Comparison of ENCODE assay signal across 8 mouse cellular contexts in genomic region chr10:81265540-81265939, GRCm38 (mm10). TPM values are rescaled to one million over a fixed set of nuclear protein-coding genes. Genes with fewer than 3 reads are reported as not detected.
DNase-seq lines count a peak whose midpoint lies in the region; ATAC-seq and TF ChIP-seq lines count a peak whose summit lies in the region.

No protein-coding gene starts in this region.

- H3K9ac ChIP-seq in kidney, embryonic 16.5 days (replicated peaks; ENCODE audit: low read length): peak overlapping the region; percentile 75
- H3K9ac ChIP-seq in embryonic facial prominence, embryonic 15.5 days: no peak overlapping the region
- peak overlapping the region; percentile 42 for H3K9ac ChIP-seq in neural tube, embryonic 12.5 days

- DNase-seq in kidney, adult 9 months: no peak
- no peak for DNase-seq in limb, embryonic 10.5 days (ENCODE audit: low spot score)
- no peak for DNase-seq in layer of hippocampus, adult 2 months (ENCODE audit: low spot score in 2 of 2)
- DNase-seq in layer of hippocampus, postnatal 25 days (ENCODE audit: extremely low spot score in 1 of 2, low spot score in 1 of 2): no peak
- DNase-seq in adipocyte (ENCODE audit: low spot score): no peak

- peaks cover 33% of the 10 kb centered on the region for H3K36me3 ChIP-seq in kidney, embryonic 16.5 days (ENCODE audit: insufficient read depth, low read length)
- peaks cover 40% of the 10 kb centered on the region for H3K36me3 ChIP-seq in embryonic facial prominence, embryonic 15.5 days
- peaks cover 60% of the 10 kb centered on the region for H3K36me3 ChIP-seq in limb, embryonic 10.5 days
- H3K36me3 ChIP-seq in neural tube, embryonic 12.5 days: peaks cover 41% of the 10 kb centered on the region

- peaks cover under 1% of the 10 kb centered on the region; the same call in 1 of the 2 replicates for H3K27me3 ChIP-seq in kidney, embryonic 16.5 days (ENCODE audit: insufficient read depth, low read length)
- H3K27me3 ChIP-seq in embryonic facial prominence, embryonic 15.5 days: no peaks in the 10 kb centered on the region
- peaks cover 7% of the 10 kb centered on the region for H3K27me3 ChIP-seq in limb, embryonic 10.5 days (ENCODE audit: low read depth, poor library complexity, severe bottlenecking)
- no peaks in the 10 kb centered on the region for H3K27me3 ChIP-seq in neural tube, embryonic 12.5 days (replicated peaks)

- peaks cover 5% of the 10 kb centered on the region; the same call in 1 of the 2 replicates for H3K9me3 ChIP-seq in kidney, embryonic 16.5 days (ENCODE audit: low read length)
- H3K9me3 ChIP-seq in embryonic facial prominence, embryonic 15.5 days (replicated peaks): 0 out of 2 replicates have a peak, but pooled peaks cover 3% of the 10 kb centered on the region
- no peaks in the 10 kb centered on the region for H3K9me3 ChIP-seq in limb, embryonic 10.5 days (replicated peaks)
- 0 out of 2 replicates have a peak, but pooled peaks cover 3% of the 10 kb centered on the region for H3K9me3 ChIP-seq in neural tube, embryonic 12.5 days

- H3K4me3 ChIP-seq in kidney, embryonic 16.5 days (ENCODE audit: low read length): peak overlapping the region; percentile 61; the same call in 1 of the 2 replicates
- peak overlapping the region; percentile 83 for H3K4me3 ChIP-seq in embryonic facial prominence, embryonic 15.5 days (replicated peaks)
- peak overlapping the region; percentile 79 for H3K4me3 ChIP-seq in limb, embryonic 10.5 days
- H3K4me3 ChIP-seq in neural tube, embryonic 12.5 days: no peak overlapping the region
- no peak overlapping the region for H3K4me3 ChIP-seq in layer of hippocampus, adult 2 months

- H3K4me1 ChIP-seq in kidney, embryonic 16.5 days (ENCODE audit: insufficient read depth, low read length): peaks cover 17% of the 10 kb centered on the region
- H3K4me1 ChIP-seq in embryonic facial prominence, embryonic 15.5 days: peaks cover 20% of the 10 kb centered on the region
- peaks cover 23% of the 10 kb centered on the region for H3K4me1 ChIP-seq in limb, embryonic 10.5 days
- H3K4me1 ChIP-seq in neural tube, embryonic 12.5 days: peaks cover 17% of the 10 kb centered on the region

- no peak for ATAC-seq in kidney, embryonic 16.5 days (ENCODE audit: low FRiP score, low TSS enrichment)
- no peak for ATAC-seq in embryonic facial prominence, embryonic 15.5 days (ENCODE audit: insufficient number of reproducible peaks, low FRiP score, low TSS enrichment, low read depth)
- no peak for ATAC-seq in neural tube, embryonic 12.5 days (ENCODE audit: low FRiP score, low read depth)

- WGBS in kidney, embryonic 16.5 days: 95% methylated on average over 8 of the region's 8 CpGs
- WGBS in embryonic facial prominence, embryonic 15.5 days: 96% methylated on average over 8 of the region's 8 CpGs
- 93% methylated on average over 8 of the region's 8 CpGs for WGBS in limb, embryonic 10.5 days
- 96% methylated on average over 8 of the region's 8 CpGs for WGBS in neural tube, embryonic 12.5 days

- peak overlapping the region; percentile 84 for H3K4me2 ChIP-seq in kidney, embryonic 16.5 days (replicated peaks; ENCODE audit: low read depth, low read length)
- peak overlapping the region; percentile 60 for H3K4me2 ChIP-seq in embryonic facial prominence, embryonic 15.5 days (replicated peaks)
- peak overlapping the region; percentile 66 for H3K4me2 ChIP-seq in neural tube, embryonic 12.5 days (replicated peaks)

- H3K27ac ChIP-seq in kidney, embryonic 16.5 days (ENCODE audit: low read length): no peak overlapping the region
- no peak overlapping the region for H3K27ac ChIP-seq in embryonic facial prominence, embryonic 15.5 days (replicated peaks)
- no peak overlapping the region for H3K27ac ChIP-seq in limb, embryonic 10.5 days
- H3K27ac ChIP-seq in neural tube, embryonic 12.5 days: no peak overlapping the region
- no peak overlapping the region for H3K27ac ChIP-seq in layer of hippocampus, adult 2 months

- TF ChIP-seq CTCF in layer of hippocampus, adult 2 months (conservative IDR thresholded peaks at IDR 0.05): no peak

RNA-seq across cellular contexts. Expression of gene Mrpl54, which starts 1.2 kb away (rescaled TPM):
- polyA plus RNA-seq in kidney, embryonic 16.5 days (2015; fragmentation: Nextera tagmentation; extraction: Ambion mirVana): 218 and 238 TPM in 2 replicates
- polyA plus RNA-seq in embryonic facial prominence, embryonic 15.5 days (2015; fragmentation: Nextera tagmentation; extraction: Ambion mirVana): 199 and 203 TPM in 2 replicates
- polyA plus RNA-seq in limb, embryonic 10.5 days (2016; fragmentation: Nextera tagmentation; extraction: Ambion mirVana): 234 and 258 TPM in 2 replicates
- 157 and 176 TPM in 2 replicates for polyA plus RNA-seq in neural tube, embryonic 12.5 days (2016; fragmentation: Nextera tagmentation; extraction: Ambion mirVana)
- total RNA-seq in layer of hippocampus, adult 2 months (2021): 10 to 100 TPM; 37.4 to 42.0 TPM
- total RNA-seq in layer of hippocampus, postnatal 25 days (2021): 10 to 100 TPM; 38.6 to 44.0 TPM

RNA-seq across cellular contexts. Expression of gene Apba3, which starts 1.2 kb away (rescaled TPM):
- polyA plus RNA-seq in kidney, embryonic 16.5 days (2015; fragmentation: Nextera tagmentation; extraction: Ambion mirVana): 88.6 and 88.7 TPM in 2 replicates
- 70.9 and 77.4 TPM in 2 replicates for polyA plus RNA-seq in embryonic facial prominence, embryonic 15.5 days (2015; fragmentation: Nextera tagmentation; extraction: Ambion mirVana)
- polyA plus RNA-seq in limb, embryonic 10.5 days (2016; fragmentation: Nextera tagmentation; extraction: Ambion mirVana): 56.5 and 57.6 TPM in 2 replicates
- polyA plus RNA-seq in neural tube, embryonic 12.5 days (2016; fragmentation: Nextera tagmentation; extraction: Ambion mirVana): 35.9 and 36.4 TPM in 2 replicates
- 10 to 100 TPM; 32.6 to 37.3 TPM for total RNA-seq in layer of hippocampus, adult 2 months (2021)
- 10 to 100 TPM; 35.4 to 39.5 TPM for total RNA-seq in layer of hippocampus, postnatal 25 days (2021)

RNA-seq across cellular contexts. Expression of gene Matk, which starts 12.8 kb away (rescaled TPM):
- 8.2 and 8.9 TPM in 2 replicates for polyA plus RNA-seq in kidney, embryonic 16.5 days (2015; fragmentation: Nextera tagmentation; extraction: Ambion mirVana)
- 7.1 and 9.1 TPM in 2 replicates for polyA plus RNA-seq in embryonic facial prominence, embryonic 15.5 days (2015; fragmentation: Nextera tagmentation; extraction: Ambion mirVana)
- 2.1 and 3.0 TPM in 2 replicates for polyA plus RNA-seq in limb, embryonic 10.5 days (2016; fragmentation: Nextera tagmentation; extraction: Ambion mirVana)
- polyA plus RNA-seq in neural tube, embryonic 12.5 days (2016; fragmentation: Nextera tagmentation; extraction: Ambion mirVana): 5.1 and 6.2 TPM in 2 replicates
- 100 to 1,000 TPM; 260 to 267 TPM for total RNA-seq in layer of hippocampus, adult 2 months (2021)
- total RNA-seq in layer of hippocampus, postnatal 25 days (2021): 100 to 1,000 TPM; 222 to 244 TPM

RNA-seq across cellular contexts. Expression of gene Tjp3, which starts 25.8 kb away (rescaled TPM):
- 21.9 and 22.6 TPM in 2 replicates for polyA plus RNA-seq in kidney, embryonic 16.5 days (2015; fragmentation: Nextera tagmentation; extraction: Ambion mirVana)
- 15.1 and 22.6 TPM in 2 replicates for polyA plus RNA-seq in embryonic facial prominence, embryonic 15.5 days (2015; fragmentation: Nextera tagmentation; extraction: Ambion mirVana)
- 4.7 and 5.1 TPM in 2 replicates for polyA plus RNA-seq in limb, embryonic 10.5 days (2016; fragmentation: Nextera tagmentation; extraction: Ambion mirVana)
- polyA plus RNA-seq in neural tube, embryonic 12.5 days (2016; fragmentation: Nextera tagmentation; extraction: Ambion mirVana): 3.9 and 4.6 TPM in 2 replicates
- under 1 TPM; 0.54 to 0.91 TPM for total RNA-seq in layer of hippocampus, adult 2 months (2021)
- total RNA-seq in layer of hippocampus, postnatal 25 days (2021): 1 to 10 TPM in 1 of 2 experiments, under 1 TPM in 1; 0.86 to 1.2 TPM

RNA-seq across cellular contexts. Expression of gene Pip5k1c, which starts 27.2 kb away (rescaled TPM):
- 62.9 and 63.9 TPM in 2 replicates for polyA plus RNA-seq in kidney, embryonic 16.5 days (2015; fragmentation: Nextera tagmentation; extraction: Ambion mirVana)
- polyA plus RNA-seq in embryonic facial prominence, embryonic 15.5 days (2015; fragmentation: Nextera tagmentation; extraction: Ambion mirVana): 51.1 and 53.8 TPM in 2 replicates
- 67.0 and 71.3 TPM in 2 replicates for polyA plus RNA-seq in limb, embryonic 10.5 days (2016; fragmentation: Nextera tagmentation; extraction: Ambion mirVana)
- polyA plus RNA-seq in neural tube, embryonic 12.5 days (2016; fragmentation: Nextera tagmentation; extraction: Ambion mirVana): 89.7 and 99.3 TPM in 2 replicates
- total RNA-seq in layer of hippocampus, adult 2 months (2021): 100 to 1,000 TPM; 308 to 314 TPM
- total RNA-seq in layer of hippocampus, postnatal 25 days (2021): 100 to 1,000 TPM; 306 to 318 TPM

Comparison
In these comparisons a context has a peak if more than half of its experiments do, and no peak if none do; other contexts are left out.
1. H3K4me3 ChIP-seq: peak in kidney, embryonic 16.5 days (single experiment), embryonic facial prominence, embryonic 15.5 days (single experiment) and limb, embryonic 10.5 days (single experiment); none in neural tube, embryonic 12.5 days (single experiment) and layer of hippocampus, adult 2 months (single experiment).
2. Peak in every context shown above with its lines, with median percentiles within 50 percentile points of each other: H3K4me2 ChIP-seq.